Mouse (Mus musculus): ENCODE data around the gene Iqcb1. TPM values are rescaled to one million over a fixed set of nuclear protein-coding genes. Genes with fewer than 3 reads are reported as not detected.
"Not testable (repeated sequence)": the region's sequence is repeated elsewhere in the genome, so short reads cannot be mapped to it uniquely, and the experiment has no call there.

Gene Iqcb1
- total RNA-seq (2021), result 10 to 100 TPM; 33.1 to 33.4 TPM
- long read RNA-seq, experiment 1, partial matches to known transcripts, result 3 of 29 reads
- long read RNA-seq, experiment 1, other reads (novel, unspliced or antisense), result 25 of 29 reads
- long read RNA-seq, experiment 2, transcript Iqcb1-201 (15 exons, 2,257 nt), result major isoform, 5 of 39 reads
- long read RNA-seq, experiment 2, partial matches to known transcripts, result 6 of 39 reads
- long read RNA-seq, experiment 2, other reads (novel, unspliced or antisense), result 28 of 39 reads

DNA sequence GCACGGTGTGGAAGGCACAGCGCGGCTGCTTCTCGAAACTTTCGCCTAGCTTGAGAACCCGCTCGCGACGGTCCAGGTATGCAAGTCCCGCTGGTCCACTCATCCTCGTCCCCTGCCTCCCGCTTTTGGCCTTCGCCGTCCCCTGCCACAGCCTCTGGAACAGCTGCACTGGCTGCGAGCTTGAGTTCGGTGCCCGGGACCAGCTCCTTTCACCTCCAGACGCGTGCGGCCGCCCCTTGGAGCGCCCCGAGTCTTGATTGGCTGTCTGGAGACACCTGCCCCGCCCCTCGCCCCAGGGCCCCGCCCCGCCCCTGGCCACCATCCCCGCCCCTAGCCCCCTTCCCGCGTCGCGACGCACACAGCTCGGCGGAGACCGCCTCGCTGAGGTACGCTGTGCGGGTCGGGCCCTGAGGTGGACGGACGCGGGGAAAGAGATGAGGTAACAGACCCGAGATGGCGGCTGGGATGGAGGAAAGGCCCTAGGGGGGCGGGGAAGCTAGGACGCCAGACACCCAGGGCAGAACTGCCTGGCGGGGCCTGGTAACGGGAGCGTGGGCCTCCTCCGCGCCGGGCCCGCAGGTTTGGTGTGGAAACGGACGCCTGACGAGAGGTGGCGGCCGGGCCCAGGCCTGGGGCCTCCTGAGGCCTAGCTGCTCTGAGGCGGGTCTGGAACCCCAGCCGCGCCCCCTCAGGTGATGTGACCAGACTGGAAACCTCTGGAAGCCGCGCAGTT lies at the start of gene Iqcb1:
Iqcb1 (plus strand) TSS at position 332 of the 733 bp plus-strand sequence.
- peak; percentile 74 to 75 for DNase-seq (ENCODE audit: low spot score in 2 of 2)

DNA sequence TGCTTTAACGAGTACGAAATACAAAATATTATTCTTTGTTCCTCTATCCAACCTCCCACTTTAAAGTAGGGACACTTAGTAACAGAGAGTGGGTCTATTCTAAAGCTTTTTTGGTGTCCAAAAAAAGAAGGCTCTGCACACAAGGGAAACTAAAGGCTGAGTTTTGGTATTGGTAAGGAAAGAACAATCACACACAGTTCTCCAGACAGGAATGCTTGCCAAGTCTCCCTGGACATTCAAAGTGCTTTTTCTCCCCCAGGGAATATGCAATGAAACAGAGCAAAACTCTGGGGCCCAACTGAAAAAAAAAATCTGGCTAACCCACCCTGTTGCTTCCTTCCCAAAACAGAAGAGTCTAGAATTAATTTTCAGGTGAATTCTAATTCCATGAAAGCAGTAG lies 44.0 kb upstream of the Iqcb1 start:
- peak in 1 of 2 experiments; percentile 35 for DNase-seq (ENCODE audit: low spot score in 2 of 2)

DNA sequence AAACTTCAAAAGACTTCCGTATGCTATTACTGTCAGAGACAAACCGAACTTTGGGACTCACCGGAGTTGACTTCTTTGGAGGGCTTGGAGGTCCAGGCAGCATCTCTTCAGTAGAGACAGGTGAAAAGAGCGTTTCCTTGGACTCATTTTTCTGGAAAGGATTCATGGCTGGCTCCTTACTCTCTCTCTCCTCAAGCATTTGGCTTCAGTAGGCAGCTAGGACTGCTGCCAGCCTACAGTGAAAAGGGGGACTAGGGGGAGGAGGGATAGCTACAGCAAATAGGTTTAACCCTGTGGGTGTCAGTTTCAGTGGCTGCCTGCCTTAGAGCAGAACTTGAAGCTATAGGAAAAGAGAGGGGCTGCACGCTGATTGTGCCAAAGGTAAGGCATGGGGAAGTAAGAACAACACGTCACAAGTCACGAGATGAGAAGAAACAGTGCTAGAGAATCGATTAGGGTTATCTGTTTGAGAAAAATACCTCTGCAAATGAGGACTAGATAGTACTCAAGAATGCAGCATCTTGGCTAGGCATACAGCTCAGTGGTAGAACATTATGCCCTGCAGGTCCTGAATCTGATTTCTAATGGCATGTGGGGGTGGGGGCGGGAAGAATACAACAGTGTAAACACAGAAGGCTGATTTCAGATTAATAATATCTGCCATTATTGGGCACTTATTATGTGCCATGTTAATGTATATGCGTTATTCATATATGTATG lies 43.4 kb upstream of the Iqcb1 start, which contains the start of gene Slc15a2:
Slc15a2 (minus strand) TSS at position 369 of the 720 bp plus-strand sequence.
- peak; percentile 48 to 73 for DNase-seq (ENCODE audit: low spot score in 2 of 2)

DNA sequence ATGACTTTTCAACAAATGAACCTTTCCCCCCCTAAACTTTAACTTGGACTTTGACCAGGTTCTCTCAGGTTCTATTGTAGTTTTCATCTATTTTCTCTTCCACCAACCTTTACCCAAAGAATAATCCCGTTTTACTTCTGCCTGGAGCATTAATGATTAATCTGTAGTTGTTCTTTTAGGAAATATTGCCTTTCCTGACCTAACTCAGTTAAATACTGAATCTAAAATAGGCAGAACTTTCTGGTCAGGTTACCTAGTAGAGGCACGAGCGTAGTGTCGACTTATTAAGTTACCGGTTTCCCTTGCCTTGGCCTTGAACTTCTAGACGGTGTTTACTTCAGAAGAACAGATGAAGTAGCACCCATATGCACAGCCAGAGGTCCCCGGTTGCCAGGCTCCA lies 41.7 kb upstream of the Iqcb1 start:
- DNase-seq (ENCODE audit: low spot score in 2 of 2), result no peak

DNA sequence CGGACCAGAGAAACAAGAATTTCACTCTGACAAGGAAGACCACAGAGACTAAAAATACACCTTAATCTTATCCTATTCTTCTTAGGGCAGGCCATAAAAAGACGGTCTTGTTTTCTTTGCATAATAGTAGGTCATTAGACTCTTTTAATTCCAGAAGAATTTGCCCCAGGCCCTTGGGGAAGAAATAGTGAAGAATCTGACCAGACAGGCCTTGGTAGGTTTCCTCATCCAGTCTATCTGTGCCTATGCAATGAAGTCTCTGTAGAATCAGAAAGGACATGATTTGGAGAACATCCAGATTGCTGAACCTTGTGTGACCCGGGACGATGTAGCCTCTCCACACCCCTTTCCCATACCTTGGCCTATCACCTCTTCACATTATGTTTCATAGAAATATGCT lies 38.0 kb upstream of the Iqcb1 start:
- DNase-seq (ENCODE audit: low spot score in 2 of 2), result no peak

DNA sequence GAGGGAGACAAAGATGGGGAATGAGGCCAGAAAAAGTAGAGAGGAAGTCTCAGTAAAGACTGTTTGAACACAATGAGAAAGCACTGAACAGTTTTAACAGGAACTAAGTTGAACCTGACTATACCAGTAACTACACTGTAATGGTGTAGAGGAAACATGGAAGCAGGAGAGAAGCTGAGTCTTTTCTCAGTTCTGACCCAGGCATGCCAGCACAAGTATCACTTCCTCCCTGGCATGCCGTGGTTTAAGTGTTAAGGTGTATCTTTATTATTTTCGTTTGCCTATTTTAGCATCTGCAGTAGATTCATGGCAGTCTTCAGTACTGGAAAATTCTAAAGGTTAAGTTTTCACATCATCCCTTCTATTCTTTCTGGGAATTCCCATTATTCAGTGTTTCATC lies 33.2 kb upstream of the Iqcb1 start:
- no peak for DNase-seq (ENCODE audit: low spot score in 2 of 2)

DNA sequence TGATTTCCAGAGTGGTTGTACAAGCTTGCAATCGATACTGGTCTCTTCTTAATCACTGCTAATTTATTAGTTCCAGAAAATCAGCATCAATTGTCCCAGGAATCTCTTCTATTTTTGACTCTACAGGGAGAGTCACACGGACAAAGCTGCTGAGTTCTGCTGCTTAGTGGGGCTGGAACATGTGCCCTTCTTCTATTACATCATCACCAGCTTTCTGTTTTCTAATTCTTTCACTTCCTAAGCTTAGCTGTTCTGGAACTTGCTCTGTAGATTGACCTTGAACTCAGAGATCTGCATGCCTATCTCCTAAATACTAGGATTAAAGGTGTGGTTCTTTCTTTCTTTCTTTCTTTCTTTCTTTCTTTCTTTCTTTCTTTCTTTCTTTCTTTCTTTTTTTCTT lies 29.9 kb upstream of the Iqcb1 start:
- no peak for DNase-seq (ENCODE audit: low spot score in 2 of 2)

DNA sequence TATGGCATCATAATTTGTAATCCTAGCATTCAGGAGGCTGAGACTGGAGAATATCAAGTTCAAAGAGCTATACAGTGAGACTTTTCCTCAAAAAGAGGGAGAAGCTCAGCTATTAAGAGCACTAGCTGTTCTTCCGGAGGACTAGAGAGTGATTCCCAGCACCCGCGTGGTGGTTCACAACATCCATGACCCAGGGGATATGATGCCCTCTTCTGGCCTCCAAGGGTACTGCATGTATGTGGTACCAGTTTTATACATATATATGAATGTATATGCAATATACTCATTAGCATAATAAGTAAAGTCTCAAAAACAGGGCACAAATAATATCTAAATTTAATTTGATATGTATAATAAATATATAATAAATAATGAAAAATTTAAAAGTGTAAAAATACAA lies 25.8 kb upstream of the Iqcb1 start:
- DNase-seq (ENCODE audit: low spot score in 2 of 2), result no peak

DNA sequence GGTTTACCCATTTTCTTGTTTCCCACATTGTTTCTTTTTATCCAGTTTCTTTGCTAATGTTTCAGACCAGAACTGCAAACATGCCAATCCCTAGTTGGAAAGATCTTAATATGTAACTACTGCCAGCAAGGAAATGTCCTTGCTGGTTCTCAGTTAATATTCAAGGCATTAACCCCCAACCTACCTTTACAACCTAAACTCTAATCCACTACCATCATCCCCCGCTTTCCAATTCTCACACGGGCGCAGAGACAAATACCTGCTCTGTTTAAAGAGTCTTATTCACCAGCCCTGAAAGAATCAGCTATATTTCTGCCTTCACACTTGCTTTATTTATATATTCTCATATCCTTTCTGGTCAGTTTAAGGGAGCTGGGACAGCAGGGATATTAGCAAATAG lies 19.6 kb upstream of the Iqcb1 start:
- no peak for DNase-seq (ENCODE audit: low spot score in 2 of 2)

DNA sequence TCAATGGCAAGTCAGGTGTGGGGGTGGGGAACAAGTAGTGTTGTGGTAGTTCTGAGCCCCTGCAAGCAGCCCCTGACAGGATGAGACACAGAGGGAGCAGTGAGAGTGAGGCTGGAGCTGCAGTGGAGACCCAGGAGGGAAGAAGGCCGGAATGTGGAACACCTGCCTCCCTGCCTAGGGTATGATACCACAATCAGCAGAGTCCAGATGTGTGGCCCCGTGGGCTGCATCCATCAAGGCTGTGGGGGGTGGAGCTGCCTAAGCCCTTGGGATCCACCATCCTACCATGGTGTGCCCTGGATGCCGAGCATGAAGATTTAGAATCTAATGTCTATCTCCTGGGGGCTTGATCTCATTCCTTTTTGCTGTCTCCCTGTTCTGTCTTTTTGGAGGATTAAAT lies 14.5 kb upstream of the Iqcb1 start:
- no peak for DNase-seq (ENCODE audit: low spot score in 2 of 2)

DNA sequence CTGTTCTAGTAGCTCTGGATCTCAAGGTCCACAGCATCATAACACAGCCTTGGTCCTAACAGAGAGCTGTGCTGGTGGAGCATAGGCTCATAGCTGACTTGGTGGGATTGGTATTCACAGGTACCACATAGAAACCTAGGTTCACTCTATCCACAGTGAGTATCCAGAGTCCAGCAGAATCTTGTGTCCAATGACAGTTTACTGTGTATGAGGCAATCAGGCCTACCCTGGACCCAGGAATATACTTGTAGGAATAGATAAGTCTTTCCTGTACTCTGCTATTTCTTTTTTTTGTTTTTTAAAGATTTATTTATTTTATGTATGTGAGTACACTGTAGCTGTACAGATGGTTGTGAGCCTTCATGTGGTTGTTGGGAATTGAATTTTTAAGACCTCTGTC lies 11.3 kb upstream of the Iqcb1 start:
- DNase-seq (ENCODE audit: low spot score in 2 of 2), result no peak

DNA sequence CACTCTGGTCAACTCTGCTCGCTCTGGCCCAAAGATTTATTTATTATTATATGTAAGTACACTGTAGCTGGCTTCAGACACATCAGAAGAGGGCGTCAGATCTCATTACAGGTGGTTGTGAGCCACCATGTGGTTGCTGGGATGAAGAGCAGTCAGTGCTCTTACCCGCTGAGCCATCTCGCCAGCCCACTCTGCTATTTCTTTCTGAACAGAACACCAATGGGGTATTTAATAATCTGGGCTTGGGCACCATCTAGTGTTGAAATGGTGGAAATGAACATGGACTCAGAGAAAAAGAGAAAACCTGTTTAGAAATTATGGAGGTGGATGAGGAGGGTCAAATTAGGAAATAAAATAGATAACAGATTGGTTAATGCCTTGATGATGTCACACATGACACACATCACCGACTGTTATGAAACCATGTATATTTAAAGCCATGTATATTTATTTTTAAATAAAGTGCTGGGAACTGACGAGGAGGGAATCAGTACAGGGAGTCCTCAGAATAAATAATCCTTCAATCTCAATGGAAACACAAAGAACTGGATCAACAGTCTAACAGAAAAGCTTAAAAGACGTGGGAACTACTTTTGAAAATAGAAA lies 10.8 kb upstream of the Iqcb1 start:
- DNase-seq (ENCODE audit: low spot score in 2 of 2), result peak; percentile 78 to 94

DNA sequence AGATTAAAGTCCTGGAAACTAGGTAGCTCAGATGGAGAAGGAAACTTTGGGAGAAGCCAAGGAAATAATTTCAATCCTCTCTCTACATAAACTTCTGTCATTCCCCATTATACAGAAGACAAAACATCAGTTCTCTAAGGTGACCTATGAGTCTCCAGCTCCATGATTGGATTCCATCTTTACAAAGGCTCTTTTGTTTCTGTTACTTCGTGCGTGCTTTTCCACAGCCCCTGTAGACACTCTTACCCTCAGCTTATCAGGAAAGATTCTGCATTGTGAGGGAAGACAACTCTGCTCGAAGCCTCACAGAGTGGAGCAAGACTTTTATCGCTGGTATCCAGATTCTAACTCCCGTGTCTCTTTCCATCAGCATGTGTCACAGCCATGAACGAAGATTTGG lies 8.2 kb upstream of the Iqcb1 start:
- no peak for DNase-seq (ENCODE audit: low spot score in 2 of 2)

DNA sequence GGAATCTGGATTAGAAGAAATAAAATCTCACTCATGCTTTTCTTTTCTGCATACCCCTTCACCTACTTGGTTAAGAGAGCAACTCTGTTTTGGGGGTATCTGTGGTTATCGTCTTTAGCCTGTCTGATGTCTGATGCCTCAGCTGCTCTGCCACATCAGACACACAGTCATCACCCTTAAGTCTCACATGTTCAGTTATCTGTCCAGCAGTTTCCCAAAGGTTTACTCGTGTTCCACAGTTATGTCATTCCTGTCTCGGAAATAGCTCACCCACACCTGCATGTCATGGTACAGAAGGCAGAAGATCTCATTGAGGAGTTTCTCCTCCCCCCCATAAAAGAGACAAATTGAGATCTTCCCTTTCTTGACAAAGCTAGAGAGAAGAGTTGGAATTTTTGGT lies 7.4 kb upstream of the Iqcb1 start:
- DNase-seq (ENCODE audit: low spot score in 2 of 2), result no peak

DNA sequence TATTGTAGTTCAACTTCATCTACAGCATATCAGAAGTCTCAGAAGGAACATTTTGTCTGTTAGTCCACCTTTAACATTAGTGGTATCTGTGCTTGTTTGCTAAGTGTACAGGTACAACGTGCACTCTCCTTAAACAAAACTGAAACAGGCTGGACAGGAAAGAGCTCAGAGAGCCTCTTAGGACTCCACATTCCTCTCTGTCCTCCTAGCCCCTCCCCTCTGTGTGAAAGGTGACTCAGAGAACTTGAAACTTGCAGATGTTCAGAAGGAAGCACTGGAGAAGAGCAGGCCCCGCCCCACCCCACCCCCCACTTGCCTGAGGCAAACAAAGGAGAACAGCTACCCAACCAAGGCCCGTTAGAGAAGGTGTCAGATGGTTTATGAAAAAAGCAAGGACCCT lies 6.7 kb upstream of the Iqcb1 start:
- DNase-seq (ENCODE audit: low spot score in 2 of 2), result no peak

DNA sequence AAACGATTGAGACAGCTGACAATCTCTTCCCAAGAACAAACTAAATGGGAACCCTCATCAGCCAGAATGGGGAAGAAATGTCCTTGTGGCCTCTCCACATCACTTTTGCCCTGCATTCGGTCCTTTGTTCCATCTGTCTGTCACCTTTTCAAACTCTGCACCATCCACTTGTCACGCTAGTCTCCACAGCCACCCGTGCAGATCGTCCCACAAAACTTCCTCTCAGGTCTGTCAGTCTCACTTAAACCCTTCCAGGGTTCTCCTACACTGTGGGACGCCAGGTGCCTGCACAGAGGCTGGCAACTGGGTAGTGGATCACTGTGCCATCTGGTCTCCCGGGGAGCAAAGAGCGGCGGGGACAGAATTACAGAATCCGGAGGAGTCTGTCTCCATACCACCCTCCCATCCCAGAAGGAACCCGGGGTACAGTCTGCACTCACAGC lies 553 bp upstream of the Iqcb1 start:
- DNase-seq (ENCODE audit: low spot score in 2 of 2), result no peak

DNA sequence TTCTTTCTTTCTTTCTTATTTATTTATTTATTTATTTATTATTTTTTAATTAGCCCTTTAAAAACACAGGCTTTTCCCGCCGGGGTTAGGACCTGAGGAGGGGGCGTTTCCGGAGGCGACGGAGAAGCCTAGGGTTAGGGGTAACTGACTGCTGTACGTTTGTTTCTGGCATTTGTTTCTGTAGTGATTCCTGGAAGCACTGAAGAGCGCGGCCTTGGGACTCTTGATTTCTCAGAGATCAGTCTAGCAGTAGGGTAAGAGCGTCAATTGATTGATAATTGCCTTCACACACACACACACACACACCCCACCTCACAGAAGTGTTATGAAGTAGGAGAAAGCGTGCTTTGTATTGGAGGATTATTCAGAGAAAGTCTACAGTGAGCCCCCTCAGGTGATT lies 635 bp downstream of the Iqcb1 start:
- peak in 1 of 2 experiments; percentile 15 for DNase-seq (ENCODE audit: low spot score in 2 of 2)

DNA sequence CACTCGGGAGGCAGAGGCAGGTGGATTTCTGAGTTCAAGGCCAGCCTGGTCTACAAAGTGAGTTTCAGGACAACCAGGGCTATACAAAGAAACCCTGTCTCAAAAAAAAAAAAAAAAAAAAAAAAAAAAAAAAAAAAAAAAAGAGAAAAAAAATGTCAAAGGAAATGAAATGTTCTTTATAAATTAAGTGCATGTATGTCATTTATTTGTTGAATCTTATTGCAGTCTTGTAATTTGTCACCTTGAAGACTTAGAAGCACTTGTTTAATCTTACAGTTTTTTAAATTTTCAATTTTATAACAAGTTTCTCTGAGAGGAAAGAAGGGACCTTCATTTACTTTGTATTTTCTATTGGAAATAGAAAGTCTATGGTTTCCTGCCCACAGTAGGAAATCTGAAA lies 18.7 kb downstream of the Iqcb1 start:
- not testable (repeated sequence) for DNase-seq (ENCODE audit: low spot score in 2 of 2)

DNA sequence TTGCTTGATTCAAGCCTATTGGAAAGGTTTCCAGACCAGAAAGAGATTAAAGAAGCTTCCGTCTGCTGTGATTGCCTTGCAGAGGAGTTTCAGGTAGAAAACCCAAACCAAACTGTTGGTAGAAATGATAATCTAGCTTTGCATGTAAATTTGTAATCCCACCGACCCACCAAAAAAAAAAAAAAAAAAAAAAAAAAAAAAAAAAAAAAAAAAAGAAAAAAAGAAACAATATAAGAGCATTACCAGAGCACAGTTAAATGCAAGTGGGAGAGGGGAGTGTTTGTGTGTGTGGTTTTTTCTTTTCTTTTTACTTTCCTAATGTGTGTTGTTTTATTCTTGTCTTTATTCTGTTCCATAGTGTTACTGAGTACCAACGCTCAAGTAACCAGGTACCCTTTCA lies 23.0 kb downstream of the Iqcb1 start:
- no peak for DNase-seq (ENCODE audit: low spot score in 2 of 2)

DNA sequence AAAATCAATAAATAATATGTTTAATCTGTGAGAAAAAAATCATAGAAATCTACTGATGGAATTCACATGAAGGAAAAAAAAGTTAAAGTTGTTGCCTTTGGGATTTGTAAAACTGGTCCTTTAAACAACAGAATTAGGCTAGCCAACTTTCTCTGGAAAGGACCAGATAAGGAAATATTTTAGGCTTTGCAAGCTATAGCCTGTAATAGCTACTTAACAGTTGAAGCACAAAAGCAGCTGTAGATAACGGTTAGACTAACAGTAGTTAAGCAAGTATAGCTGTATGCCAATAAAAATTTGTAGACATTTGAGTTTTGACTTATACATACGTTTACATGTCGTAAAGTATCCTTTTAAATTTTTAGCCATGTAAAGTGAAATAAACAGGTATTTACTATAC lies 35.4 kb downstream of the Iqcb1 start:
- DNase-seq (ENCODE audit: low spot score in 2 of 2), result no peak

DNA sequence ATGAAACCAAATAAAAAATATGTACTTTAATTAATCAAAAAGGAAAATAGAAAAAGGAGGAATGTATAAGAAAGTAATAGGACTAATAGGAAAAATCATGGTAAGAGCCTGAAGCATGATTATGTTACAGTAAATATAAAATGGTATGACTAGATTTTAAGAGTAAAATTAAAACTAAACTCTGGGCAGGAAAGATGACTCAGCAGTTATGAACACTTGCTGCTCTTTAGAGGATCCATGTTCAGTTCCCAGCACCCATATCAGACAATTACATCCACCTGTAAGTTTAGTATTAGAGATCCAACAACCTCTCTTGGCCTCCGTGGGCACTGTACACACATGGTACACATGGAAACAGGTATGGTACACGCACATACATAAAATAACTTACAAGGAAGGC lies 41.3 kb downstream of the Iqcb1 start:
- no peak for DNase-seq (ENCODE audit: low spot score in 2 of 2)
